Mouse (Mus musculus) bone marrow, adult 2 months (tissue): ENCODE measurements at regions not wholly inside any gene's neighbourhood (a gene's known extent, or its start where the extent isn't known, plus 50 kb on each side); places are given as distances from the start of the nearest gene placed in this dataset.

Experiments
- H3K27ac ChIP-seq: fragments of 200-500 bp; 2 replicates; pipeline ENCODE4 v1.5.1; 2012; ENCODE audit warnings: low read depth, mild to moderate bottlenecking, control low read depth, inconsistent platforms, low read length; ENCODE audit not compliant: control insufficient read depth, poor library complexity, insufficient read depth
- H3K4me1 ChIP-seq: fragments of 200-500 bp; 2 replicates; pipeline ENCODE4 v1.6.1; 2011; ENCODE audit warnings: low read length; ENCODE audit not compliant: control insufficient read depth, insufficient read depth
- H3K4me3 ChIP-seq: fragments of 200-500 bp; replicated peaks from 2 replicates; pipeline ENCODE3; 2011; ENCODE audit warnings: mild to moderate bottlenecking, low read depth, low read length, control low read depth; ENCODE audit not compliant: control insufficient read depth
- CTCF ChIP-seq: fragments of 200-500 bp; IDR thresholded peaks from 2 replicates; pipeline ENCODE4 v1.5.1; 2011; ENCODE audit warnings: low read length, control low read depth; ENCODE audit not compliant: control insufficient read depth, insufficient read depth
- POLR2A ChIP-seq: fragments of 200-500 bp; IDR thresholded peaks from 2 replicates; pipeline ENCODE4 v1.6.1; 2011; ENCODE audit warnings: low read depth, mild to moderate bottlenecking, control low read depth, low read length, borderline replicate concordance; ENCODE audit not compliant: control insufficient read depth
- WGBS: fragments of 180-500 bp; shearing (Covaris S2); methylation state at CpG from one replicate; pipeline ENCODE4 v1.1.7; 2018; 5-methylcytosine and 5-hydroxymethylcytosine counted together

DNA sequence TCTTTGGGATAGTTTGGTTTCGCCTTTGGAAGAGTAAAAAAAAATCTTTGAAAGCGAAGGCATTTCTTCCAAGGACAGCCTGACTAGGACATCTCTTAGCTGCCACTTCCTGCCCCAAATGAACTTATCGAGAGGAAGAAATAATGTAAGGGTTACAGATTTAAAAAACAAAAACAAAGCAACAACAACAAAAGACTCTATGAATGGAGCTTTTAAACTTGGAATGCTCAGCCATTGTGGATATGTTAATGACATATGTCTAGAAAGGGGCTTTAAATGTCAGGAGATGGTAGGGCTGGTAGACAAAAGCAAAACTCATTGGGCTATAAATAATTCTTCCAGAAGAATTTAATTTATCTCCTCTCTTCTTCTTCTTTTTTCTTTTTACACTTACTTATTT, 2041.7 kb downstream of the A830018L16Rik start:
- WGBS, result 71% methylated on average over 3 of the region's 3 CpGs
- Histone ChIP-seq H3K4me3 (no peak overlapping the region), H3K4me1 (no peaks in the 10 kb centered on the region), H3K27ac (no peak overlapping the region)
- no peak for TF ChIP-seq CTCF
- TF ChIP-seq POLR2A, result no peak

DNA sequence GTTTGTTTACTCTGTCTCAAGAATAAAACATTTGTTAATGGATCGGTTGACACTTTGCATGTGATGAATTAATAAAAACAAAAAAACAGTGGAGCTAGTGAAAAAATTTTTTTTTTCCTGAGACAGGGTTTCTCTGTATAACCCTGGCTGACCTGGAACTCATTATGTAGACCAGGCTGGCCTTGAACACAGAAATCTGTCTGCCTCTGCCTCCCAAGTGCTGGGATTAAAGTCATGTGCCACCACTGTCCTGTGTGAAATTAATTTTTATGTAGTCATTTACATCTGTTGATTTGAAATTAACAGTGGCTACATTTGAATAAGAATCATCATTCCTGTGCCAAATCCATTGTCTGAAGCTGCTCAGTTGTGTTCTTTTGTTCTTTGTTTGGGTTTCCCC, 2050.4 kb downstream of the A830018L16Rik start:
- TF ChIP-seq CTCF, result no peak
- TF ChIP-seq POLR2A, result no peak
- no peak overlapping the region for H3K27ac ChIP-seq
- no peaks in the 10 kb centered on the region for H3K4me1 ChIP-seq
- no peak overlapping the region for H3K4me3 ChIP-seq
- 91% methylated on average over 1 of the region's 1 CpGs for WGBS

DNA sequence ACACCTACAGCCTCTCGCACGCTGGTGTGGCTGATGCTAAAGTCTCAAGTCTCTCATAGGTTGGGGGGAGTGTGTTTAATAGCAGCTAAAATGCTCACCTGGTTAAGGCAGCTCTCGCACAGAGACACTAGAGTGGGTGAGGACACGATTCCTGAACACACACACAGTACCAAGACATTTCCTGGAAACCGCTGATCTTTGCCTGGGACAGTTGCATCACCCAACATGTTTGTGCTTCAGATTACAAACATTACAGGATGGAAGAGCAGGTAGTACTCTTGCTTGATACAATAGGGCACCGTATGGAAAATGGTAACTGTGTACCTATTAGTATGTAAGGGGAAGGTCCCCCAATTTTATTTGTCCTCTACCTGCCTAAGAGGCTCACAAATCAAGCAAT, 2053.3 kb downstream of the A830018L16Rik start:
- Histone ChIP-seq H3K27ac (no peak overlapping the region), H3K4me1 (no peaks in the 10 kb centered on the region), H3K4me3 (no peak overlapping the region)
- 80% methylated on average over 6 of the region's 6 CpGs for WGBS
- no peak for TF ChIP-seq POLR2A
- TF ChIP-seq CTCF, result no peak

DNA sequence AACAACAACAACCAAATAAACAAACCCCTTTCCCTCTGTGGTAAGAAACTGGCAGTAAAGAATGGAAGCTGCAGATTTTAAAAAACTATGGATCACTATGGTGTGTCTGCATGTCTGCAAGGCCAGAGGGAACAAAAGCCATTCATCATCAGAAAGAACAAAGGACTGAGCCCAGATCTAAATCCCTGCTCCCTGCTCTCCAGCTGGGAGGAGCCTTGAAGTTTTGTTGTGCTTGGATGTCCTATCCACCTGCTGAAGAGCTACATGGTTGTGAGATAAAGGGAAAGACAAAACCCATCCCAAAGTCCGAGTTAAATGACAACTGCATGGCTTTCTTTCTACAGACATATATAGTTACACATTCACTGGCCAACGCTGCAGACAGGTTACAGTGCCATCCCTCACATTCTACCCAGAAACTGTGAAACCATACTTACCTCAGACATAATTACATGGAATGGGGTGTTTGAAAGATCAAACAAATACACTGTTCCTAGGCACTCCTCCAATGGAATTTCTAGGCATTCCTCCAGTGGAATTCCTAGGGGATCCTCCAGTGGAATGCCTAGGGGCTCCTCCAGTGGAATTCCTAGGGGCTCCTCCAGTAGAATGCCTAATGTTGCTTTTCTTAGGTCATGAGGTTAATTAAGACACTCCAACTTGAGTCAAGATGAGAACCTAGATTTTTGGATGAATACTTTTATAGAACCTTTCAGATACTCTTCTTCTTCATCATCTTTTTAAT, 2054.2 kb downstream of the A830018L16Rik start:
- Histone ChIP-seq H3K4me1 (no peaks in the 10 kb centered on the region), H3K27ac (no peak overlapping the region), H3K4me3 (no peak overlapping the region)
- 66% methylated on average over 2 of the region's 2 CpGs for WGBS
- no peak for TF ChIP-seq POLR2A
- no peak for TF ChIP-seq CTCF

DNA sequence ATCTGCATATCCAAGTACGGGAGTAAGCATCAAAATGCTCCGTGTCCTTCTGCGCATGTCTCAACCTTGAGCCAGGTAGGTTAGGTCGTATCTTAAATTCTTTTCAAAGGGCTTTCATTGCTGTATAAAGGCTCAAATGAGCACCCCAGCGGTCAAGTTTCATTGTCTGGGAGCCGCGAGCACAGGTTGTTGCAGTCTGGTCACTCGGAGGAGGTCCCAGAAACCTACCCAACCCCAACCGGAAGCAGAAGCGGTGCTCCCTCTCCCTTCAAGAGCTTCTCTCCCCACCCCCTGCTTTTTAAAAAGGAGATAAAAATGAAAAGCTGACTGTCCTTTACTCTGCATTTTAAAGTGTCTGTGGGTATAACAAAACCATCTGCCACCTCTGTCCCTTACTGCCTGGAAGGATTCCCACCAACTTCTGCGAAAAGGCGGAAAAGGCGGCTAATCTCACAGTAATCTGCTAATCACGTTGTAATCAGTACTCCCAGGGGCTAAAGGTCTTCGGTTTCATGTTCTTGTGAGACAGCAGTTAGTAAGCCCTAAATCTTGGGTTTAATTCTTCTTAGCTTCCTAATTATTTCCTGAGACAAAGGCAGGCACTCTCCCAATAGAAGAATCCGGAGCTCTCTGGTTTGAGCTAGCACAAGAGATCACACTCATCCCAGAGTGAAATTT, 2081.0 kb downstream of the A830018L16Rik start:
- no peaks in the 10 kb centered on the region for H3K4me1 ChIP-seq
- WGBS, result 14% methylated on average over 16 of the region's 16 CpGs
- TF ChIP-seq POLR2A, result no peak
- TF ChIP-seq CTCF, result no peak
- no peak overlapping the region for H3K4me3 ChIP-seq
- no peak overlapping the region for H3K27ac ChIP-seq

DNA sequence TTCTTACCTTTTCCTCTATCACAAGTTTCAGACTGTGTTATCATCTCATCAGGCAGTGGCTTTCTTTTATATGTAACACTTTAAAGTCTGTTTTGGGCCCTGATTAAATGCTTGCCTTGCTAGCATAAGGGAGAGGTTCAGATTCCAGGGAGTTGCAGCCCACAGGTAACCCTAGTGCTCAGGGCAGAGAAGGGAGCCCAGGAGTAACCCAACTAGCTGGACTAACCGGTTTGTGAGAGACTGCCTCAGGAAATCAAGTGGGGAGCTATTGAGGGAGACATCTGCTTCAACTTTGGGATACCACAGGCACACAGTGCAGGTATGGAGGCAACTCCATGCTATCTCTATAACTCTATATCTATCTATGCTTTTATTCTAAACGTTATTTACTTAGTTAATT, 2082.5 kb downstream of the A830018L16Rik start:
- Histone ChIP-seq H3K27ac (no peak overlapping the region), H3K4me1 (no peaks in the 10 kb centered on the region), H3K4me3 (no peak overlapping the region)
- WGBS, result 33% methylated on average over 2 of the region's 2 CpGs
- TF ChIP-seq POLR2A (no peak), CTCF (no peak)

DNA sequence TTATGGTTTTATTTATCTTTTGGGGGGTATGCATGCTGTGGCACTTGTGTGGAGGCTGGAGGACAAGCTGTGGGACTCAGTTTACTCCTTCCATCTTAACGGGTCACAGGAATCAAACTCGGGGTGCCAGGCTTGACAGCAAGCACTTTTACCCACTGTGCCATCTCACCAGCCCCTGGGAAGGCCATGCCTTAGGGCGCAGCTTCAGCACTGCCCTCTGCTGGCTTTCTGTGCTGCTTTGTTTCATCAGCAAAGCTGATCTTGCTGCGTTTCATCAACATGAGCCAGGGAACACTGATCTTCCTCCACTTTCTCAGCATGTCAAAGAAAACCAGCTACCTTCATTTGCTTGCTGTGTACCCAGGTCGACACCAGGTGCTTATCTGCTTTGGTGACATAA, 2086.6 kb downstream of the A830018L16Rik start:
- 34% methylated on average over 5 of the region's 5 CpGs for WGBS
- peak; percentile 54 for TF ChIP-seq CTCF
- TF ChIP-seq POLR2A, result no peak
- Histone ChIP-seq H3K4me1 (no peaks in the 10 kb centered on the region), H3K4me3 (no peak overlapping the region), H3K27ac (no peak overlapping the region)

DNA sequence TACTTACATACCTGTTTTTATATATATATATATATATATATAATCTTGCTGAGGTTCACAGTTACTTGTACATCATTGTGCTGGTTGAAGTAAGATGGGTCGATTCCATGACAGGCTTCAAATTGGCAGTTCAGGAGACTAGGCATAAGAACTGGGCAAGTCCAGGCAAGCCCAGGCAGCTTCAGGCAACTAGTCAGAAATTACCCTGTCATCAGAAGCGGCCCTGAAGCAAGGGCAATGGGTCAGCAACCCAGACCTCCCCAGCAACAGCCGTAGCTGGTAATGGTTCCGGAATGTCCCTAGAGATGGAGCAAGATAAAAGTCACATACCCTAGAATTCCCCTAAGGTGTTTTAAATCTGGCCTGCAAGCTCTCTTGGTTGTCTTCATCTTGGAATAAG, 2088.0 kb downstream of the A830018L16Rik start:
- WGBS, result 79% methylated on average over 4 of the region's 4 CpGs
- Histone ChIP-seq H3K4me3 (no peak overlapping the region), H3K27ac (no peak overlapping the region), H3K4me1 (no peaks in the 10 kb centered on the region)
- TF ChIP-seq POLR2A (no peak), CTCF (no peak)

DNA sequence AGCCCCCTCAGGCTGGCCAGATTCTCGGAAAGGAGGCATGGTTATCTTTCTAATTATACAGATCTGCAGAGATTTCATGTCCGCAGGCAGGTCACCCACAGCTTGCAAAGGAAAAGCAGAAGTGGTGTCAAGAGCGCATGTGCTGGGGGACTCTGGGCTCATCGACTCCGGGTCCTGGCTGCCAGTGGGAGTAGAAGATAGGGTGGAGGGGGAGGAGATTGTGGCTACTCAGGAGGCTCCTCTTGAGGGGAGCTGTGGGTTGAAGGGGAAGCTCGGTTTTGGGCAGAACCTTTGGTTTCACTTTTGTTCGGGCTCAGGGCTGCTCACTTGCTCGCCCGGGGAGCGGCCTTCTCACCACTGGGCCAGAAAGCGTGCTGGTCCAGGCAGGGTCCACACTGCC, 2099.9 kb downstream of the A830018L16Rik start:
- H3K4me1 ChIP-seq, result no peaks in the 10 kb centered on the region
- H3K4me3 ChIP-seq, result peak overlapping the region; percentile 59
- 8% methylated on average over 11 of the region's 11 CpGs for WGBS
- TF ChIP-seq POLR2A (no peak), CTCF (no peak)
- H3K27ac ChIP-seq, result no peak overlapping the region
